Mouse (Mus musculus) embryonic facial prominence, embryonic 12.5 days (tissue): Measurements from ENCODE around the gene Zdhhc12. TPM values are rescaled to one million over a fixed set of nuclear protein-coding genes. Genes with fewer than 3 reads are reported as not detected.
A peak's percentile ranks its signal among the peaks of the same experiment; 100 is the strongest.

Source experiments
- ATAC-seq: fragments of 200-750 bp; cut with Nextera tagmentation; 2 replicates; pipeline ENCODE4 v1.8.0; 2017; ENCODE audit not compliant: insufficient number of reproducible peaks, insufficient read depth, low FRiP score, low TSS enrichment
- H3K27ac ChIP-seq: fragments of 300-500 bp; sonication (generic); 2 replicates; pipeline ENCODE4 v1.5.1; 2016; ENCODE audit warnings: mild to moderate bottlenecking
- H3K27me3 ChIP-seq: fragments of 300-500 bp; sonication (generic); 2 replicates; pipeline ENCODE4 v1.6.1; 2016; ENCODE audit warnings: mild to moderate bottlenecking, moderate library complexity
- H3K36me3 ChIP-seq: fragments of 300-500 bp; sonication (generic); 2 replicates; pipeline ENCODE4 v1.6.1; 2016; ENCODE audit warnings: mild to moderate bottlenecking
- H3K4me1 ChIP-seq: fragments of 300-500 bp; sonication (generic); 2 replicates; pipeline ENCODE4 v1.6.1; 2016
- H3K4me2 ChIP-seq: fragments of 300-500 bp; sonication (generic); replicated peaks from 2 replicates; pipeline ENCODE4 v1.6.1; 2016; ENCODE audit warnings: mild to moderate bottlenecking, moderate library complexity
- H3K4me3 ChIP-seq: fragments of 300-500 bp; sonication (generic); 2 replicates; pipeline ENCODE4 v1.5.1; 2016; ENCODE audit warnings: mild to moderate bottlenecking
- H3K9ac ChIP-seq: fragments of 300-500 bp; sonication (generic); 2 replicates; pipeline ENCODE4 v1.6.1; 2016; ENCODE audit warnings: mild to moderate bottlenecking, moderate library complexity
- H3K9me3 ChIP-seq: fragments of 300-500 bp; sonication (generic); 2 replicates; pipeline ENCODE4 v1.6.1; 2016; ENCODE audit warnings: mild to moderate bottlenecking, moderate library complexity
- whole genome bisulfite sequencing: fragments of 180-500 bp; shearing (Covaris S2); methylation state at CpG from one replicate; pipeline ENCODE4 v1.1.7; 2016; 5-methylcytosine and 5-hydroxymethylcytosine counted together
- polyA plus RNA-seq: library from polyadenylated mRNA; unstranded; fragments of >200 nt; fragmentation: Nextera tagmentation; extraction: Ambion mirVana; gene quantifications from 2 replicates; pipeline ENCODE4 v1.2.1, GENCODE M21; 2016

Gene Zdhhc12
- polyA plus RNA-seq, 1 experiment from 2014 or later: 27.7 TPM

DNA sequence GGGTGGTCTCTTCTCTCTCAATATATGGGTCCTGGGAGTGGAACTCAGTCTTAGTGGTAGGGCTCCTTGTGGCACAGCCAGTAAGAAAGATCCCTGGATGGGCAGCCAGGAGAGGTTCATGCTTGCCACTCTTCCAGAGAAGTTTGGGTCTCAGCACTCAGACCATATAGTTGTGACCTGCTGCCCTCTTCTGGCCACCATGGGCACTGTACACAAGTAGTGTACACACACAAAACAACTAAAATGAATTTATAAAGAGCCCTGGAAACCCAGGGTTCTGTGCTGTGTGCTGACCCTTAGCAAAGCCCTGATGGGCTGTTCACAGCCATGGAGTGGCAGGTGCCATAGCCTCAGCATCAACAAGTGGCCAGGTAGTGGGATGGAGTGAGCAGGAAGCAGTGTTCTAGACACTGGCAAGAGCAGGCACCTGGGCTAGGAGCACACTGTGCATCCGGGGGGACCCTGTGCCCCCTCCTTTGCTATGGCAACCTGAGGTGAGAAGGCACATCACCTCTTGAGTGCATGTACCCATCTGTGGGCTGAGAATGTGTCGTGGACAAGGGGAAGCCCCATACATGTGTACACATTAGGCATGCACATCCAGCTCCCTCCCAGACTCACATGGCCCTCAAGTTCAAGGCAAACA lies 2.6 kb upstream of the Zdhhc12 start:
- H3K9ac ChIP-seq: no peak overlapping the region
- H3K27ac ChIP-seq: no peak overlapping the region
- H3K36me3 ChIP-seq: peaks cover 40% of the 10 kb centered on the region
- no peak overlapping the region for H3K4me3 ChIP-seq
- H3K9me3 ChIP-seq: no peaks in the 10 kb centered on the region
- H3K4me1 ChIP-seq: peaks cover 18% of the 10 kb centered on the region; the same call in 1 of the 2 replicates
- 76% methylated on average over 2 of the region's 2 CpGs for WGBS
- H3K27me3 ChIP-seq: no peaks in the 10 kb centered on the region
- ATAC-seq: no peak
- no peak overlapping the region for H3K4me2 ChIP-seq

- WGBS: 4% methylated on average over 13 of the region's 13 CpGs
- peaks cover 18% of the 10 kb centered on the region; the same call in 1 of the 2 replicates for H3K4me1 ChIP-seq
- H3K4me2 ChIP-seq: peak overlapping the region; percentile 72
- H3K36me3 ChIP-seq: peaks cover 36% of the 10 kb centered on the region
- H3K4me3 ChIP-seq: peak overlapping the region; percentile 59
- no peaks in the 10 kb centered on the region for H3K27me3 ChIP-seq
- peak overlapping the region; percentile 61 for H3K9ac ChIP-seq
- peak overlapping the region; percentile 57 for H3K27ac ChIP-seq
- no peaks in the 10 kb centered on the region for H3K9me3 ChIP-seq
- ATAC-seq: no peak
Observed at GRCm38 (mm10) chr2:30094208-30094588, 750 bp upstream of the Zdhhc12 start.

- peak overlapping the region; percentile 59 for H3K4me3 ChIP-seq
- H3K4me2 ChIP-seq: peak overlapping the region; percentile 72
- WGBS: 47% methylated on average over 6 of the region's 6 CpGs
- no peak overlapping the region for H3K27ac ChIP-seq
- no peaks in the 10 kb centered on the region for H3K9me3 ChIP-seq
- no peak for ATAC-seq
- H3K36me3 ChIP-seq: peaks cover 28% of the 10 kb centered on the region
- peaks cover 18% of the 10 kb centered on the region; the same call in 1 of the 2 replicates for H3K4me1 ChIP-seq
- H3K27me3 ChIP-seq: no peaks in the 10 kb centered on the region
- H3K9ac ChIP-seq: peak overlapping the region; percentile 24; the same call in 1 of the 2 replicates
Observed at GRCm38 (mm10) chr2:30092280-30092918, 1.0 kb downstream of the Zdhhc12 start.

- H3K4me1 ChIP-seq: peaks cover 18% of the 10 kb centered on the region; the same call in 1 of the 2 replicates
- H3K27ac ChIP-seq: no peak overlapping the region
- H3K9me3 ChIP-seq: no peaks in the 10 kb centered on the region
- H3K36me3 ChIP-seq: peaks cover 19% of the 10 kb centered on the region
- H3K4me3 ChIP-seq: no peak overlapping the region
- no peak overlapping the region for H3K9ac ChIP-seq
- H3K4me2 ChIP-seq: no peak overlapping the region
- no peaks in the 10 kb centered on the region for H3K27me3 ChIP-seq
- WGBS: 94% methylated on average over 12 of the region's 12 CpGs
- ATAC-seq: no peak
Observed at GRCm38 (mm10) chr2:30091521-30091920, 1.9 kb downstream of the Zdhhc12 start.

- H3K27ac ChIP-seq: no peak overlapping the region
- H3K36me3 ChIP-seq: peaks cover 18% of the 10 kb centered on the region
- no peaks in the 10 kb centered on the region for H3K27me3 ChIP-seq
- no peaks in the 10 kb centered on the region for H3K9me3 ChIP-seq
- peaks cover 6% of the 10 kb centered on the region; the same call in 1 of the 2 replicates for H3K4me1 ChIP-seq
- no peak for ATAC-seq
- H3K9ac ChIP-seq: no peak overlapping the region
- WGBS: 92% methylated on average over 4 of the region's 4 CpGs
- no peak overlapping the region for H3K4me2 ChIP-seq
- no peak overlapping the region for H3K4me3 ChIP-seq
Observed at GRCm38 (mm10) chr2:30087310-30087709, 6.1 kb downstream of the Zdhhc12 start.

DNA sequence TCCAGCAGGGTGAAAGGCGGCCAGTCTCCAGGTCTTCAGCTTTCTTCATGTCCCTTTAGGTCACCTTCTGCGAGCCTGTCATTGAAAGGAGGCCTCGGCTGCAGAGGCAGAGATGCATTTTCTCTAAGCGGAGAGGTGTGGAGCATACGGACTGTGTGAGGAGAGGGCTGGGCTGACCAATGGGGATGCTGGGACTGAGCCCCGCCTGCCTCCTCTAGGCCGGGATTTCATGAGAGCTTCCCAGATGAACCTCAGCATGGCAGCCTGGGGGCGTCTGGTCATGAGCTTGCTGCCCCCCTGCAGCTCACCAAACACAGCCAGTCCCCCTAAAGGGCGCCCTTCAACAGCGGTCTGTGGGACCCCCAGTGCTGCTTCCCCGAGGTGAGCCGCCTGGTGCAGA lies 8.8 kb downstream of the Zdhhc12 start:
- WGBS: 8% methylated on average over 12 of the region's 12 CpGs
- Histone ChIP-seq H3K27ac (no peak overlapping the region), H3K9ac (no peak overlapping the region; the same call in 1 of the 2 replicates), H3K4me2 (peak overlapping the region; percentile 45), H3K9me3 (no peaks in the 10 kb centered on the region), H3K4me3 (peak overlapping the region; percentile 15; the same call in 1 of the 2 replicates), H3K27me3 (no peaks in the 10 kb centered on the region), H3K4me1 (peaks cover 5% of the 10 kb centered on the region; the same call in 1 of the 2 replicates), H3K36me3 (no peaks in the 10 kb centered on the region)
- 0 out of 2 replicates have a peak, but pooled peaks have one; percentile 57 for ATAC-seq

DNA sequence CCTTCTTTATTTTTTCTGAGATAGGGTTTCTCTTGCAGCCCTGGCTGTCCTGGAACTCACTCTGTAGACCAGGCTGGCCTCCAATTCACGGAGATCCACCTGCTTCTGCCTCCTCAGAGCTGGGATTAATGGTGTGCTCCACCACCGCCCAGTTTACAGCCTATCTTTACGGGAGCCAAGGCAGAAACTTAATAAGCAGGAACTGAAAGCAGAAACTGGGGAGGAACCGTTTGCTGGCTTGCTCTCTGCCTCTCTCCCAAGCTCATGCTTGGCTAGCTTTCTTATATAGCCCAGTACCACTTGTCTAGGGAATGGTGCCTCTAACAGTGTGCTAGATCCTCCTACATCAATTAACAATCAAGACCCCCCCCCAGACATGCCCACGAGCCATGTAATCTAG lies 9.3 kb downstream of the Zdhhc12 start:
- H3K9me3 ChIP-seq: no peaks in the 10 kb centered on the region
- 0 out of 2 replicates have a peak overlapping the region, but pooled peaks have one; percentile 15 for H3K4me3 ChIP-seq
- H3K9ac ChIP-seq: no peak overlapping the region
- H3K4me2 ChIP-seq: peak overlapping the region; percentile 45
- no peaks in the 10 kb centered on the region for H3K27me3 ChIP-seq
- H3K27ac ChIP-seq: no peak overlapping the region
- no peaks in the 10 kb centered on the region for H3K36me3 ChIP-seq
- 57% methylated on average over 5 of the region's 5 CpGs for WGBS
- no peak for ATAC-seq
- H3K4me1 ChIP-seq: peaks cover 5% of the 10 kb centered on the region; the same call in 1 of the 2 replicates

- H3K27me3 ChIP-seq: no peaks in the 10 kb centered on the region
- H3K4me3 ChIP-seq: no peak overlapping the region
- 83% methylated on average over 15 of the region's 15 CpGs for WGBS
- ATAC-seq: no peak
- H3K36me3 ChIP-seq: no peaks in the 10 kb centered on the region
- no peak overlapping the region for H3K4me2 ChIP-seq
- H3K27ac ChIP-seq: no peak overlapping the region
- H3K9me3 ChIP-seq: no peaks in the 10 kb centered on the region
- H3K4me1 ChIP-seq: peaks cover 14% of the 10 kb centered on the region
- H3K9ac ChIP-seq: 0 out of 2 replicates have a peak overlapping the region, but pooled peaks have one; percentile 19
Observed at GRCm38 (mm10) chr2:30080181-30080800, 13.2 kb downstream of the Zdhhc12 start.

DNA sequence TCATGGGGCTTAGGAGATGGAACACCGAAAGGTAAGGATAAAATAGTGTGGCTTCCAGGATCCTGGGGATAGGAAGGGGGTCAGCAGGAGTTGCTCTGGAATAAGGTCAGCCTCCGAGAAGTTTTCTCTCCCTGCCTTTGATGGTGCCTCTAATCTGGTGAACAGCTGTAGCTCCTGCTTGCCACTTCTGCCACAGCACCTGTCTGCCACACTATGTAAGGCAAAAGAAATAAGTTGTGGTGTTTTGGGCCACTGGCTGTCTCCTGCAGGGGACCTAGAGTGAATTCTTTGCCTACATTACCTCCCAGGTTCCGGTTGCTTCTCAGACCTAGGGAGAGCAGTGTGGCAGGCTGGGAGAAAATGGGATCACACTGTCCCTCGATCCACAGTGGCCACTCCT lies 14.7 kb downstream of the Zdhhc12 start:
- H3K9me3 ChIP-seq: no peaks in the 10 kb centered on the region
- no peak for ATAC-seq
- 67% methylated on average over 4 of the region's 4 CpGs for WGBS
- H3K4me1 ChIP-seq: peaks cover 10% of the 10 kb centered on the region
- peak overlapping the region; percentile 85; the same call in 1 of the 2 replicates for H3K27ac ChIP-seq
- H3K9ac ChIP-seq: peak overlapping the region; percentile 20; the same call in 1 of the 2 replicates
- H3K27me3 ChIP-seq: no peaks in the 10 kb centered on the region
- H3K4me2 ChIP-seq: peak overlapping the region; percentile 94
- H3K4me3 ChIP-seq: peak overlapping the region; percentile 54; the same call in 1 of the 2 replicates
- peaks cover 3% of the 10 kb centered on the region for H3K36me3 ChIP-seq

DNA sequence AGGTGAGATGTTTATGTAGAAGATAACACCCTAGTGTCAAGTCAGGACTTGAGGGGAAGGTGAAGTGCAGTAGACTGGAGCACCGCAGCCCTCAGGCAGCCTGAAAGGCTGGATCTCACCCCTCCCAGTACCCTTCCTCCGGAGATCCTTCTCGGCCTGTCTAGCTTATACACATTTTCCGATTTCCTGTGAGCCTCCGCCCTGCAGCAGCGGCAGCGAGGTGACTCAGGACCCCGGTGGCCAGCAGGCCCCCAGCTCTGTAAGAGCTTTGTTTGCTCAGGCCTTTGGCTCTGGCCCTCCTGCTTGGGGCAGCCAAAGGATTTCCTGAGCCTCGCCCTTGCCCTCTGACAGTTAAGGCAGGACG lies 15.1 kb downstream of the Zdhhc12 start:
- WGBS: 9% methylated on average over 10 of the region's 10 CpGs
- 0 out of 2 replicates have a peak, but pooled peaks have one; percentile 31 for ATAC-seq

DNA sequence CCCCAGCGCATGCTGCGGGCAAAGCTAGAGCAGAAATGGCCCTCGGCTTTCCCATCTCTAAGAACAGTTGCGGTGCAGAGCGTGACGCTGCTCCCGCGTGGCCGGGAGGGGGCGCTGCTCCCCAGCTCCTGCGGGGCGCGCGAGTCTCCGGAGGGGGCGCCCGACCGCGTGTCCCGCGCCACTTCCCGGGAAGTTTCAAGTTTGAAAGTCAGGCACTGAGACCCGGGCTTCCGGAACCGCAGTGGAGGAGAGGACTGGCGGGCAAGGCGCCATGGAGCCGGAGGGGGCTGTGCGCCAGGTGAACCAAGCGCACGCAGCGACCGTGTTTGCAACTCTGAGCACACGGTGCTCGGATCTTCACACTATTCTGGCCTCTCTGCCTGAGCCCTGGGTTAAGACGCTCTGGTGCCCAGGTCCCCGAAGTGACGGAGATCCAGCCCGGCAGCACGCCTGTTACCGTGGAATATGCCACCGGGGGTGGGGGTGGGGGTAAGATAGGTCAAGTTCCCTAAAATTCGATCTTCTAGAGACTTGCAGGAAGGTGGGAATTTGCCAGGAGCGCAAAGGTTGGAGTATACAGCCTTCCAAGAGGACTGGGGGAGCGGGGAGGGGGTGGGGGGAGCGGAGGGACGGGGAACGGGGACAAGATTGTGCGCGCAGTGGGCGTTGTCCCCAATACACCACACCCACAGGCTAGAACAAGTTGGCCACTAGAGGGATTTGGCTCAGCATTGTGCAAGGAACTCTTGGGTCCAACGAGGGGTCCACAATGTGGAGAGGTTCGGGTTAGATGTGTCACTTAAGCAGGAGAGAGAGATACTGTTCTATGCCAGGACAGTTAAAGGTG lies 15.7 kb downstream of the Zdhhc12 start, which contains the start of gene Pkn3:
Gene Pkn3 (plus strand): TSS at position 183 of the 847 bp plus-strand sequence.
- no peaks in the 10 kb centered on the region for H3K27me3 ChIP-seq
- peak within 1 kb of the TSS; percentile 94 for H3K4me2 ChIP-seq
- H3K9ac ChIP-seq: peak within 1 kb of the TSS; percentile 52
- H3K36me3 ChIP-seq: peaks cover 13% of the 10 kb centered on the region
- peak; percentile 70 for ATAC-seq
- H3K27ac ChIP-seq: peak within 1 kb of the TSS; percentile 85
- WGBS: under 1% methylated on average over 53 of the region's 53 CpGs
- H3K4me3 ChIP-seq: peak within 1 kb of the TSS; percentile 54
- peaks cover 10% of the 10 kb centered on the region for H3K4me1 ChIP-seq
- H3K9me3 ChIP-seq: no peaks in the 10 kb centered on the region

More for the DNA sequence above, 15.1 kb downstream of the Zdhhc12 start:
- H3K9me3 ChIP-seq: no peaks in the 10 kb centered on the region
- peak overlapping the region; percentile 85 for H3K27ac ChIP-seq
- peak overlapping the region; percentile 20; the same call in 1 of the 2 replicates for H3K9ac ChIP-seq
- peak overlapping the region; percentile 94 for H3K4me2 ChIP-seq
- peaks cover 10% of the 10 kb centered on the region for H3K4me1 ChIP-seq
- H3K36me3 ChIP-seq: peaks cover 7% of the 10 kb centered on the region
- H3K4me3 ChIP-seq: peak overlapping the region; percentile 54
- H3K27me3 ChIP-seq: no peaks in the 10 kb centered on the region
